Mouse (Mus musculus) left cerebral cortex, postnatal 14 days (tissue): ENCODE measurements at regions not wholly inside any gene's neighbourhood (a gene's known extent, or its start where the extent isn't known, plus 50 kb on each side); places are given as distances from the start of the nearest gene placed in this dataset.

Experiments
- DNase-seq, 2 experiments: peaks; one replicate each; pipeline ENCODE4 v3.0.0; 2021 to 2022; ENCODE audit warnings: low spot score in 2 of 2, mixed read lengths in 1 of 2
- intact Hi-C: fragments of 180-260 bp; cut with DNase I; formaldehyde crosslinking; loops from one replicate; pipeline ENCODE4 v1.15.1; 2025

GRCm38 (mm10) chr9:100194604-100195444 is 291.8 kb downstream of the Il20rb start:
- intact Hi-C loops: no loop called here
- DNase-seq: no peak

- DNase-seq: no peak
- intact Hi-C loops: no loop called here
Measured at GRCm38 (mm10) chr9:100194158-100194557, 292.4 kb downstream of the Il20rb start.

GRCm38 (mm10) chr9:100184081-100184480 is 302.5 kb downstream of the Il20rb start:
- intact Hi-C loops: no loop called here
- DNase-seq: no peak

- intact Hi-C loops: no loop called here
- DNase-seq: peak in 1 of 2 experiments; percentile 41
Measured at GRCm38 (mm10) chr9:100176291-100176690, 300.3 kb upstream of the Sox14 start.

- intact Hi-C loops: no loop called here
- peak in 1 of 2 experiments; percentile 22 for DNase-seq
Measured at GRCm38 (mm10) chr9:100166256-100166655, 290.3 kb upstream of the Sox14 start.

- intact Hi-C loops: no loop called here
Measured at GRCm38 (mm10) chr9:100161961-100162360, 286.0 kb upstream of the Sox14 start.

More at GRCm38 (mm10) chr9:100161961-100162360, 286.0 kb upstream of the Sox14 start:
- no peak for DNase-seq
